Mouse (Mus musculus) embryonic facial prominence, embryonic 11.5 days (tissue): Measurements from ENCODE around the gene Drap1. TPM values are rescaled to one million over a fixed set of nuclear protein-coding genes. Genes with fewer than 3 reads are reported as not detected.
A peak's percentile ranks its signal among the peaks of the same experiment; 100 is the strongest.
"Not testable (repeated sequence)": the region's sequence is repeated elsewhere in the genome, so short reads cannot be mapped to it uniquely, and the experiment has no call there.

ENCODE experiments used
- ATAC-seq: fragments of 200-750 bp; cut with Nextera tagmentation; replicated peaks from 2 replicates; pipeline ENCODE4 v1.8.0; 2017; ENCODE audit warnings: low read depth; ENCODE audit not compliant: insufficient number of reproducible peaks, low FRiP score, low TSS enrichment
- DNase-seq: peaks from one replicate; pipeline ENCODE4 v3.0.0-alpha.2; 2015; ENCODE audit warnings: low spot score
- H3K27ac ChIP-seq: fragments of 300-500 bp; sonication (generic); replicated peaks from 2 replicates; pipeline ENCODE4 v1.5.1; 2014; ENCODE audit warnings: mild to moderate bottlenecking, low read depth, low read length, control low read depth
- H3K27me3 ChIP-seq: fragments of 300-500 bp; sonication (generic); 2 replicates; pipeline ENCODE4 v1.6.1; 2014; ENCODE audit warnings: mild to moderate bottlenecking, low read length, moderate library complexity, mixed read lengths; ENCODE audit not compliant: control insufficient read depth, insufficient read depth
- H3K36me3 ChIP-seq: fragments of 300-500 bp; sonication (generic); replicated peaks from 2 replicates; pipeline ENCODE4 v1.6.1; 2014; ENCODE audit warnings: low read depth, mild to moderate bottlenecking, low read length, moderate library complexity, mixed read lengths; ENCODE audit not compliant: control insufficient read depth, insufficient read depth
- H3K4me1 ChIP-seq: fragments of 300-500 bp; sonication (generic); 2 replicates; pipeline ENCODE4 v1.6.1; 2014; ENCODE audit warnings: low read length, mixed read lengths; ENCODE audit not compliant: control insufficient read depth, insufficient read depth
- H3K4me2 ChIP-seq: fragments of 300-500 bp; sonication (generic); 2 replicates; pipeline ENCODE4 v1.6.1; 2014; ENCODE audit warnings: low read depth, mild to moderate bottlenecking, control low read depth, low read length, moderate library complexity
- H3K4me3 ChIP-seq: fragments of 300-500 bp; sonication (generic); 2 replicates; pipeline ENCODE4 v1.5.1; 2014; ENCODE audit warnings: low read depth, low read length, control low read depth
- H3K9ac ChIP-seq: fragments of 300-500 bp; sonication (generic); replicated peaks from 2 replicates; pipeline ENCODE4 v1.6.1; 2014; ENCODE audit warnings: mild to moderate bottlenecking, control low read depth, low read length
- H3K9me3 ChIP-seq: fragments of 300-500 bp; sonication (generic); replicated peaks from 2 replicates; pipeline ENCODE4 v1.6.1; 2016; ENCODE audit warnings: mild to moderate bottlenecking, low read length, inconsistent platforms, mixed read lengths; ENCODE audit not compliant: control insufficient read depth
- WGBS: fragments of 180-500 bp; shearing (Covaris S2); extraction: QIAGEN DNeasy Blood & Tissue Kit; methylation state at CpG from one replicate; pipeline ENCODE4 v1.1.7; 2014; 5-methylcytosine and 5-hydroxymethylcytosine counted together
- polyA plus RNA-seq: library from polyadenylated mRNA; unstranded; fragments of >200 nt; fragmentation: Nextera tagmentation; extraction: Ambion mirVana; gene quantifications from 2 replicates; pipeline ENCODE4 v1.2.1, GENCODE M21; 2014

Drap1 gene
- polyA plus RNA-seq, 1 experiment from 2014 or later = 213 TPM

- ATAC-seq (no peak), DNase-seq (no peak)
- Histone ChIP-seq H3K27me3 (no peaks in the 10 kb centered on the region), H3K9me3 (no peaks in the 10 kb centered on the region), H3K36me3 (no peaks in the 10 kb centered on the region), H3K27ac (no peak overlapping the region), H3K4me3 (no peak overlapping the region), H3K4me2 (no peak overlapping the region), H3K9ac (no peak overlapping the region), H3K4me1 (no peaks in the 10 kb centered on the region)
- WGBS = 58% methylated on average over 5 of the region's 5 CpGs
Measured at GRCm38 (mm10) chr19:5411961-5412360, 12.8 kb downstream of the Drap1 start.

- Histone ChIP-seq H3K9ac (no peak overlapping the region), H3K27me3 (no peaks in the 10 kb centered on the region), H3K4me1 (no peaks in the 10 kb centered on the region), H3K36me3 (no peaks in the 10 kb centered on the region), H3K4me3 (no peak overlapping the region), H3K9me3 (no peaks in the 10 kb centered on the region), H3K27ac (no peak overlapping the region), H3K4me2 (no peak overlapping the region)
- WGBS = 84% methylated on average over 5 of the region's 5 CpGs
- ATAC-seq = no peak
- no peak for DNase-seq
Measured at GRCm38 (mm10) chr19:5410641-5411040, 14.1 kb downstream of the Drap1 start.

- Histone ChIP-seq H3K9ac (no peak overlapping the region), H3K27ac (no peak overlapping the region), H3K4me1 (no peaks in the 10 kb centered on the region), H3K9me3 (no peaks in the 10 kb centered on the region), H3K36me3 (no peaks in the 10 kb centered on the region), H3K4me3 (no peak overlapping the region), H3K4me2 (no peak overlapping the region), H3K27me3 (no peaks in the 10 kb centered on the region)
- ATAC-seq = no peak
- DNase-seq = peak; percentile 44
- 54% methylated on average over 5 of the region's 5 CpGs for WGBS
Measured at GRCm38 (mm10) chr19:5409068-5409467, 15.7 kb downstream of the Drap1 start.

- Histone ChIP-seq H3K4me2 (peak overlapping the region; percentile 73; the same call in 1 of the 2 replicates), H3K4me1 (no peaks in the 10 kb centered on the region), H3K27ac (no peak overlapping the region), H3K9me3 (no peaks in the 10 kb centered on the region), H3K27me3 (no peaks in the 10 kb centered on the region), H3K36me3 (no peaks in the 10 kb centered on the region), H3K4me3 (no peak overlapping the region), H3K9ac (no peak overlapping the region)
- DNase-seq (no peak), ATAC-seq (no peak)
- WGBS = 91% methylated on average over 13 of the region's 13 CpGs
Measured at GRCm38 (mm10) chr19:5408057-5409001, 16.4 kb downstream of the Drap1 start.

GRCm38 (mm10) chr19:5407133-5407532 is 17.6 kb downstream of the Drap1 start:
- H3K9me3 ChIP-seq = no peaks in the 10 kb centered on the region
- WGBS = 20% methylated on average over 7 of the region's 7 CpGs
- DNase-seq (peak; percentile 75), ATAC-seq (0 out of 2 replicates have a peak, but pooled peaks have one; percentile 24)
- peak overlapping the region; percentile 58 for H3K4me3 ChIP-seq
- H3K27me3 ChIP-seq = no peaks in the 10 kb centered on the region
- H3K36me3 ChIP-seq = no peaks in the 10 kb centered on the region
- peak overlapping the region; percentile 73 for H3K9ac ChIP-seq
- peak overlapping the region; percentile 75 for H3K27ac ChIP-seq
- peak overlapping the region; percentile 73 for H3K4me2 ChIP-seq
- no peaks in the 10 kb centered on the region for H3K4me1 ChIP-seq

GRCm38 (mm10) chr19:5406531-5407126 is 18.1 kb downstream of the Drap1 start:
- peak; percentile 55 for DNase-seq
- H3K27ac ChIP-seq = peak overlapping the region; percentile 75
- peak; percentile 66 for ATAC-seq
- H3K4me1 ChIP-seq, H3K9me3 ChIP-seq, H3K36me3 ChIP-seq, H3K27me3 ChIP-seq: not testable (repeated sequence)
- peak overlapping the region; percentile 73 for H3K4me2 ChIP-seq
- H3K4me3 ChIP-seq = peak overlapping the region; percentile 58
- WGBS = 14% methylated on average over 21 of the region's 25 CpGs
- peak overlapping the region; percentile 73 for H3K9ac ChIP-seq

- Histone ChIP-seq H3K9ac (peak overlapping the region; percentile 47), H3K36me3 (no peaks in the 10 kb centered on the region), H3K4me3 (peak overlapping the region; percentile 35), H3K4me1 (no peaks in the 10 kb centered on the region), H3K9me3 (no peaks in the 10 kb centered on the region), H3K27me3 (no peaks in the 10 kb centered on the region), H3K27ac (0 out of 2 replicates have a peak overlapping the region, but pooled peaks have one; percentile 3), H3K4me2 (peak overlapping the region; percentile 39)
- peak; percentile 24 for DNase-seq
- ATAC-seq = no peak
- 32% methylated on average over 7 of the region's 7 CpGs for WGBS
Measured at GRCm38 (mm10) chr19:5405924-5406323, 18.9 kb downstream of the Drap1 start.

- Histone ChIP-seq H3K27ac (no peak within 1 kb of the TSS), H3K9me3 (no peaks in the 10 kb centered on the region), H3K4me2 (no peak within 1 kb of the TSS), H3K9ac (no peak within 1 kb of the TSS), H3K4me3 (no peak within 1 kb of the TSS), H3K4me1 (no peaks in the 10 kb centered on the region), H3K36me3 (no peaks in the 10 kb centered on the region), H3K27me3 (no peaks in the 10 kb centered on the region)
- DNase-seq (no peak), ATAC-seq (no peak)
- 84% methylated on average over 8 of the region's 8 CpGs for WGBS
Measured at GRCm38 (mm10) chr19:5402293-5402692, 22.5 kb downstream of the Drap1 start, which contains the start of gene Tsga10ip. Gene Tsga10ip (minus strand): TSS chr19:5402526.
